Mouse (Mus musculus) lung, postnatal 0 days (tissue): ENCODE results near the gene Gli3. TPM values are rescaled to one million over a fixed set of nuclear protein-coding genes. Genes with fewer than 3 reads are reported as not detected.

Source experiments
- ATAC-seq: fragments of 200-750 bp; cut with Nextera tagmentation; 2 replicates; pipeline ENCODE4 v1.8.0; 2017; ENCODE audit warnings: moderate library complexity
- DNase-seq: peaks from one replicate; pipeline ENCODE4 v3.0.0-alpha.2; 2016; ENCODE audit warnings: low spot score
- H3K27ac ChIP-seq: fragments of 300-500 bp; sonication (generic); 2 replicates; pipeline ENCODE4 v1.5.1; 2014; ENCODE audit warnings: antibody characterized with exemption, mild to moderate bottlenecking, low read length, mixed read lengths
- H3K27me3 ChIP-seq: fragments of 300-500 bp; sonication (generic); replicated peaks from 2 replicates; pipeline ENCODE4 v1.6.1; 2014; ENCODE audit warnings: low read length, mixed read lengths; ENCODE audit not compliant: insufficient read depth
- H3K36me3 ChIP-seq: fragments of 300-500 bp; sonication (generic); 2 replicates; pipeline ENCODE4 v1.6.1; 2014; ENCODE audit warnings: low read length, mixed read lengths; ENCODE audit not compliant: insufficient read depth
- H3K4me1 ChIP-seq: fragments of 300-500 bp; sonication (generic); 2 replicates; pipeline ENCODE4 v1.6.1; 2014; ENCODE audit warnings: antibody characterized with exemption, low read depth, low read length, mixed read lengths; ENCODE audit not compliant: insufficient read depth
- H3K4me2 ChIP-seq: fragments of 300-500 bp; sonication (generic); replicated peaks from 2 replicates; pipeline ENCODE4 v1.6.1; 2014; ENCODE audit warnings: low read depth, mild to moderate bottlenecking, low read length, moderate library complexity, mixed read lengths
- H3K4me3 ChIP-seq: fragments of 300-500 bp; sonication (generic); 2 replicates; pipeline ENCODE4 v1.5.1; 2014; ENCODE audit warnings: low read depth, low read length
- H3K9ac ChIP-seq: fragments of 300-500 bp; sonication (generic); replicated peaks from 2 replicates; pipeline ENCODE4 v1.6.1; 2014; ENCODE audit warnings: low read depth, mild to moderate bottlenecking
- H3K9me3 ChIP-seq: fragments of 300-500 bp; sonication (generic); 2 replicates; pipeline ENCODE4 v1.6.1; 2016; ENCODE audit warnings: low read length, mixed read lengths
- CTCF ChIP-seq: IDR thresholded peaks from 2 replicates; pipeline ENCODE4 v1.5.1; 2016; ENCODE audit warnings: antibody characterized with exemption, mild to moderate bottlenecking
- EP300 ChIP-seq: IDR thresholded peaks from 2 replicates; pipeline ENCODE4 v1.6.1; 2016; ENCODE audit warnings: antibody characterized with exemption, mild to moderate bottlenecking, control low read depth
- WGBS: fragments of 180-500 bp; shearing (Covaris S2); extraction: QIAGEN DNeasy Blood & Tissue Kit; methylation state at CpG from one replicate; pipeline ENCODE4 v1.1.7; 2014; 5-methylcytosine and 5-hydroxymethylcytosine counted together
- polyA plus RNA-seq: library from polyadenylated mRNA; unstranded; fragments of >200 nt; fragmentation: Nextera tagmentation; extraction: Ambion mirVana; gene quantifications from 2 replicates; pipeline ENCODE4 v1.2.1, GENCODE M21; 2015

Gene Gli3
- polyA plus RNA-seq, 1 experiment from 2014 or later, result 3.5 TPM

DNA sequence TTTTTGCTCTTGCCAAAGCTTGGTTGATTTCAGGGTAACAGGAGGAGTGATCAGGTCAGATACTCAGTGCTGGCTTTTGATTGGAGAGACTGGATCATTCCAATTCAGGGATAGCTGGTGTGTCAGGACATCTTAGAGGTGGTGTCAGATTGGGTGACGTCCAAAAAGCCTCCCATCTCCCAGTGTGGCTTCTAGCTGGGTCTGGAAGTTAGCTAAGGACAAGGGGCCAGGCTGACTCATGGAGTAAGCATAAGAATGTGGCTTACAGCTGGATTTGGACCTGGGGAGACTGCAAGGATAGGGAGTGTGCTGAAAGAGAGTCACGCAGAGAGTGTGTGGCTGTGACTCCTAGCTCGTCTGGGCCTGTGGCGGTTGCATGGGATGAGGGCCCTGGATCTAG is 299.3 kb downstream of the Gli3 start:
- DNase-seq (no peak), ATAC-seq (no peak)
- H3K9me3 ChIP-seq, result no peaks in the 10 kb centered on the region
- no peak overlapping the region for H3K27ac ChIP-seq
- no peak overlapping the region for H3K9ac ChIP-seq
- no peak for TF ChIP-seq CTCF
- TF ChIP-seq EP300, result no peak
- no peak overlapping the region for H3K4me3 ChIP-seq
- H3K27me3 ChIP-seq, result no peaks in the 10 kb centered on the region
- H3K4me2 ChIP-seq, result no peak overlapping the region
- WGBS, result 78% methylated on average over 4 of the region's 4 CpGs
- H3K4me1 ChIP-seq, result no peaks in the 10 kb centered on the region
- no peaks in the 10 kb centered on the region for H3K36me3 ChIP-seq

DNA sequence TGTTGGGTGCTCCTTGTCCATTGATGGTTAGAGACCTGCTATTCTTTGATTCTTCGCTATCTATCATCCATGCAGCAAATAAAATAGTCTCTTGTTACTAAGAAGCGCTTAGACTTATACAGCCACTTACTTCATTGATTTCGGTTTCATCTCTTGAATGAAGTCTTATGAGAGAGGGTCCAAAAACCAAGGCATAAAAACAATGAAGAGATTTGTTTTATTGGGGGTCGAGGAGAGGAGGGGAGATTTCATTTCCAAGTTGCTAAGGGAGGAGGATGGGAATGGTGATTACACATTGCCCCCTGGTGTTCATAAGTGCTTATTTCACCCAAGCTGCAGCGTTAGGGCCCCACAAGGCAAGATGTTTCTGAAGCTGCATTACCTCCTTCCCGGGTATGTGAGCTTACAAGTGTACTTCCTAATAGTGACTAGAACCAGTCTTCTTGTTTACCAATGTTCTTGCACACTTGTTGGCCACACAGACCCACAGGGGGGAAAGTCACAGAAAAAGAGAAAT is 299.9 kb downstream of the Gli3 start:
- Histone ChIP-seq H3K4me1 (no peaks in the 10 kb centered on the region), H3K27me3 (no peaks in the 10 kb centered on the region), H3K27ac (no peak overlapping the region), H3K9me3 (no peaks in the 10 kb centered on the region), H3K9ac (no peak overlapping the region), H3K4me2 (no peak overlapping the region), H3K4me3 (no peak overlapping the region), H3K36me3 (no peaks in the 10 kb centered on the region)
- DNase-seq (peak; percentile 72), ATAC-seq (no peak)
- TF ChIP-seq CTCF (peak; percentile 87), EP300 (no peak)
- WGBS, result 40% methylated on average over 6 of the region's 6 CpGs

DNA sequence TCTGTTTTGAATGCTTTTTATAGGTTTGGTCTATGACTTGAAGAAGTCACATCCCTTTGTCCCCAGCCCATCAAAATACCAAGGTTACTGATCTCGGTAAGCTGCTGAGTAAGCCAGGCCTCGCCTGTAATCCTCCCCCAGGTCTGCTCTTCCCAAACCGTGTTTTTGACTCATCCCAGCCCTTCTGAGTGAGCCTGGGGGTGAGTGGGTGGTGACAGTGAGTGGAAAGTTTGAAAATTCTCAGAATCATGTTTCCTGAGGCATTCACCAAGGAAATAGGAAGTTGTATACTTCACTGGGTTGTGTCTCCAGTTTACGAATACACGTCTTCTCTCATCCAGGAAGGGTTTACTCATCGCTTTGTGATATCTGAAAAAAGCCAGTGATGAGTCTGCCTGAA is 314.6 kb downstream of the Gli3 start:
- TF ChIP-seq EP300, result no peak
- no peak for TF ChIP-seq CTCF
- no peaks in the 10 kb centered on the region for H3K4me1 ChIP-seq
- H3K4me2 ChIP-seq, result no peak overlapping the region
- no peaks in the 10 kb centered on the region for H3K9me3 ChIP-seq
- ATAC-seq, result no peak
- H3K27me3 ChIP-seq, result no peaks in the 10 kb centered on the region
- H3K4me3 ChIP-seq, result no peak overlapping the region
- no peak for DNase-seq
- H3K27ac ChIP-seq, result no peak overlapping the region
- H3K36me3 ChIP-seq, result no peaks in the 10 kb centered on the region
- WGBS, result 77% methylated on average over 6 of the region's 6 CpGs
- H3K9ac ChIP-seq, result no peak overlapping the region
